Mouse (Mus musculus): ENCODE results near the gene Ppp1r12b. TPM values are rescaled to one million over a fixed set of nuclear protein-coding genes. Genes with fewer than 3 reads are reported as not detected.
A peak's percentile ranks its signal among the peaks of the same experiment; 100 is the strongest.

Gene Ppp1r12b
- total and polyA plus RNA-seq, 3 experiments, result 4.7 to 7.8 TPM; not detected in 1

DNA sequence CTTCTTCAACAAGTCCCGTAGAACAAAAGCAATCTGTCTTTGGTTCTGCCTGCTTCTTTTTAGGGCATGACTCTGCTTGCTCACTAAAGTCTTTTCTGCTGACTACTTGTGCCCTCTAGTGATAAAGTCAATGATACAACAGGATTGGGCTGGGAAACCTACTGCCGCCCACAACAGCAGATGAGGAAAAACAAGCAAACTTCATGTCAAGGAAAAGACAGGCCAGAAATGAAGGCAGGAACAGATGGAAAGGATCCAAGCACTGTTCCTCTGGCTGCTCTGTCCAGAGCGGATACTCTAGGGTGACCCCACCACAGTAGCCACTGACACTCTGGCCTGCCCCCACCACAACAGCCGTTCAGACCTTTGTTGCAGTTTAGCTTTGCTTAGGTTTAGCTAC lies 126.1 kb downstream of the Ppp1r12b start:
- peak; percentile 11 for DNase-seq (ENCODE audit: low read depth, low spot score)
- H3K36me3 ChIP-seq (ENCODE audit: control insufficient read depth in 1 of 2, insufficient read depth in 2 of 2, low read length in 2 of 2), result no peaks in the 10 kb centered on the region

DNA sequence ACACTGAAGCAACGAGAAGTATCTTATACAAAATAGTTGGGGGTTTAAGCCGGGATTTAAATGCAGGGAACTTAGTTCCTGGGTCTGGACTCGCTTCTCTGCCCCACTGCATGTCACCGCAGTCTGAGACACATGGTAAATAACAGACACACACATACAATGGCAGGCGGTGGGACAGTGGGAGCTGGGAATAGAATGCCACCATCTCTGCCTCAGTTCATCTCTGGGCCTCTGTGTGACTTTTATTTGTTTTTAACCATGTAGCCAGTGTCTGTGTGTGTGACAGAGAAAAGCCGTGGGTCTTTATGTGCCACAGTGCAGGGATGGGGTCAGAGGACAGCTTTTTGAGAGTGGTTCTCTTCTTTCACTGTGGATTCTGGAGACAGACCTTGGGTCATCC lies 130.8 kb downstream of the Ppp1r12b start:
- Histone ChIP-seq H3K9me3 (replicated peaks; ENCODE audit: insufficient read depth, low read length) (no peaks in the 10 kb centered on the region), H3K79me2 (ENCODE audit: control insufficient read depth, insufficient read depth, low read length, poor library complexity) (no peaks in the 10 kb centered on the region), H3K4me1 (ENCODE audit: control insufficient read depth in 1 of 2, insufficient read depth in 2 of 2, low read length in 2 of 2) (peaks cover 0 to 2% of the 10 kb centered on the region in 2 experiments; a peak in 1 of 4 replicates), H3K36me3 (ENCODE audit: control insufficient read depth in 1 of 2, insufficient read depth in 2 of 2, low read length in 2 of 2) (peaks cover 0 to 5% of the 10 kb centered on the region in 2 experiments; a peak in 2 of 4 replicates), H3K27me3 (ENCODE audit: control insufficient read depth in 1 of 2, insufficient read depth in 2 of 2, low read length in 2 of 2) (no peaks in the 10 kb centered on the region), H3K4me3 (ENCODE audit: control insufficient read depth in 1 of 2, insufficient read depth in 1 of 2, low read depth in 2 of 2, low read length in 2 of 2) (no peak overlapping the region), H3K9ac (ENCODE audit: control insufficient read depth, low read depth, low read length, poor library complexity, severe bottlenecking) (no peak overlapping the region), H3K27ac (ENCODE audit: control insufficient read depth, low read depth, low read length) (no peak overlapping the region)
- TF ChIP-seq MYC (IDR thresholded peaks at IDR 0.05; ENCODE audit: low read depth, low read length) (no peak), MAX (IDR thresholded peaks at IDR 0.05; ENCODE audit: low read length) (no peak)
- DNase-seq (ENCODE audit: low read depth, low spot score), result no peak

More for the DNA sequence above, 126.1 kb downstream of the Ppp1r12b start:
- no peak overlapping the region for H3K9ac ChIP-seq (ENCODE audit: control insufficient read depth, low read depth, low read length, poor library complexity, severe bottlenecking)
- H3K4me1 ChIP-seq (ENCODE audit: control insufficient read depth in 1 of 2, insufficient read depth in 2 of 2, low read length in 2 of 2), result no peaks in the 10 kb centered on the region
- no peaks in the 10 kb centered on the region for H3K27me3 ChIP-seq (ENCODE audit: control insufficient read depth in 1 of 2, insufficient read depth in 2 of 2, low read length in 2 of 2)
- TF ChIP-seq ZC3H11A (IDR thresholded peaks at IDR 0.05; ENCODE audit: low read depth, low read length) (0 out of 2 replicates have a peak, but pooled peaks have one; percentile 32), POLR2AphosphoS5 (IDR thresholded peaks at IDR 0.05; ENCODE audit: borderline replicate concordance, low read depth, low read length) (no peak), RAD21 (IDR thresholded peaks at IDR 0.05; ENCODE audit: low read depth, low read length) (peak; percentile 53), CTCF (IDR thresholded peaks at IDR 0.05 in 2 of 3, conservative IDR thresholded peaks at IDR 0.05 in 1 of 3; ENCODE audit: control insufficient read depth in 1 of 3, insufficient read depth in 1 of 3, low read depth in 2 of 3, low read length in 3 of 3, poor library complexity in 1 of 3, severe bottlenecking in 1 of 3) (peak in 2 of 3 experiments; percentile 2 to 48; a peak in 2 of 6 replicates), SMC3 (IDR thresholded peaks at IDR 0.05; ENCODE audit: low read depth, low read length) (peak; percentile 43)
- no peak overlapping the region for H3K27ac ChIP-seq (ENCODE audit: control insufficient read depth, low read depth, low read length)
- no peaks in the 10 kb centered on the region for H3K79me2 ChIP-seq (ENCODE audit: control insufficient read depth, insufficient read depth, low read length, poor library complexity)
- H3K4me3 ChIP-seq (ENCODE audit: control insufficient read depth in 1 of 2, insufficient read depth in 1 of 2, low read depth in 2 of 2, low read length in 2 of 2), result no peak overlapping the region
- no peaks in the 10 kb centered on the region for H3K9me3 ChIP-seq (replicated peaks; ENCODE audit: insufficient read depth, low read length)

DNA sequence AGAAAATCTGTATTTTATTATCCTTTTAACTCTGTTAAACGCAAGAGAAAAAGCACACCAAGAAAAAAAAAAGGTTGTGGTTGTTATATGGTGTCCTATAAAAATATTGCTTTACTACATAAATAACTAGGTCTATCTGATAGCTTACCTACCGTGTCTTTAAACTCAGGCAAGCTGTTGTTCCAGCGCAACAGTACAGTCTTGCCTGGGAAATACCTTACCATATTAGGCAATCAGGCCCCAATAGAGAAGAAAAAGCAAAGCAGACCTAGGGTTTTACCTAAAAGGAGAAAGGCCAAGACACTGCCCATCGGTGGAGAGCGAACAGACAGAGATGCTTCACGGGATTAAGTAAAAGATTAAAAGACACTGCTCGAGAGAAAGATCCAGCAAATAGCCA lies 131.9 kb downstream of the Ppp1r12b start:
- Histone ChIP-seq H3K4me1 (ENCODE audit: control insufficient read depth in 1 of 2, insufficient read depth in 2 of 2, low read length in 2 of 2) (peaks cover 0 to 2% of the 10 kb centered on the region in 2 experiments; a peak in 1 of 4 replicates), H3K9ac (ENCODE audit: control insufficient read depth, low read depth, low read length, poor library complexity, severe bottlenecking) (no peak overlapping the region), H3K79me2 (ENCODE audit: control insufficient read depth, insufficient read depth, low read length, poor library complexity) (no peaks in the 10 kb centered on the region), H3K27me3 (ENCODE audit: control insufficient read depth in 1 of 2, insufficient read depth in 2 of 2, low read length in 2 of 2) (no peaks in the 10 kb centered on the region), H3K9me3 (replicated peaks; ENCODE audit: insufficient read depth, low read length) (no peaks in the 10 kb centered on the region), H3K4me3 (ENCODE audit: control insufficient read depth in 1 of 2, insufficient read depth in 1 of 2, low read depth in 2 of 2, low read length in 2 of 2) (no peak overlapping the region), H3K27ac (ENCODE audit: control insufficient read depth, low read depth, low read length) (no peak overlapping the region), H3K36me3 (ENCODE audit: control insufficient read depth in 1 of 2, insufficient read depth in 2 of 2, low read length in 2 of 2) (peaks cover 0 to 5% of the 10 kb centered on the region in 2 experiments; a peak in 2 of 4 replicates)
- TF ChIP-seq POLR2AphosphoS2 (IDR thresholded peaks at IDR 0.05; ENCODE audit: low read length) (no peak), EP300 (IDR thresholded peaks at IDR 0.05; ENCODE audit: low read depth in 1 of 2, low read length in 2 of 2) (no peak), NRF1 (IDR thresholded peaks at IDR 0.05; ENCODE audit: insufficient read depth, low read depth, low read length, poor library complexity, severe bottlenecking) (no peak), TBP (IDR thresholded peaks at IDR 0.05; ENCODE audit: low read depth, low read length) (no peak), MAX (IDR thresholded peaks at IDR 0.05; ENCODE audit: low read length) (no peak), HCFC1 (IDR thresholded peaks at IDR 0.05; ENCODE audit: low read depth, low read length) (no peak)
- no peak for DNase-seq (ENCODE audit: low read depth, low spot score)

Data from MEL (cell line).